Mouse (Mus musculus): Measurements from ENCODE around the gene Kazn. TPM values are rescaled to one million over a fixed set of nuclear protein-coding genes. Genes with fewer than 3 reads are reported as not detected.

Gene Kazn
- polyA plus RNA-seq, 1 experiment, result 80.2 TPM

DNA sequence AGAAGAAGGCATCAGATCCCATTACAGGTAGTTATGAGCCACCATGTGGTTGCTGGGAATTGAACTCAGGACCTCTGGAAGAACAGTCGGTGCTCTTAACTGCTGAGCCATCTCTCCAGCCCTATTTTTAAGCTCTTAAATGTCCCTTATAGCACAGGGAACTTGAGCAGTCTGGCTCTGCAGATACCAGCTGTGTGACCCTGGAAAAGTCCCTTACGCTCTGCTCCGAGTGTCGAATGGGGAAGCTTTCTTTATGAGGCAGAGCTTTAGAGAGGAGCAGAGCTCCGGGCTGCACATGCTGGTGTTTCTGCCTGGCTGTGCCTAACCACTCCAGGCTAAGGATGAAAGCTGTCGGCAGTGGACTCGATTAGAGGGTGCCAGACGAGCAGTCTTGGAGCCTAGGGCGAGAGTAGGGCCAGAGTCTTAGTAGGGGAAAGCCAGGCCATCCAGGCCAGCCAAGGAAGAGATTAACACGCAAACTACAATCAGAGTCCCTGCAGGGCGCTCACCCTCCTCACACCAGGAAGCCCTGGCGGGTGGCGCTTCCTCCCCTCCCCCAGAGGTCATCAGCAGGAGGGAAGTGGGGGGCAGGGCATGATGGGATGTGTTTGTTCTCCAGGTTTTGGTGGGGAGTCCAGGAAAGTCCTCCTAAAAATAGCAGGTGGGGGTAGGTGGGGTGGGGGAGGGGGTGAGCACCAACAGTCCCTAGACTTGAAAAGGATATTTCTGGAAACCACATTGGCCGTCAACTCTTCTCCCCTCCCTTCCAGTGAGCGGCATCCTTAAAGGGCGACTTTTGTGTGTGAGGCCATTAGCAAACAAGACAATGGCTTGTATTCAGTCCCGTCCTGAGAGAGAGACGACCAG is 73.1 kb downstream of the Kazn start:
- peak overlapping the region; percentile 98 for H3K27ac ChIP-seq (ENCODE audit: insufficient read depth, low read length)
- peaks cover 2% of the 10 kb centered on the region; the same call in 1 of the 2 replicates for H3K36me3 ChIP-seq (ENCODE audit: control insufficient read depth, insufficient read depth, low read length, poor library complexity, severe bottlenecking)
- peak overlapping the region; percentile 18 for H3K4me3 ChIP-seq (ENCODE audit: low read depth, low read length)
- H3K4me1 ChIP-seq (ENCODE audit: control insufficient read depth, insufficient read depth, low read length), result peaks cover 25% of the 10 kb centered on the region
- TF ChIP-seq CTCF (IDR thresholded peaks at IDR 0.05; ENCODE audit: low read depth, low read length) (no peak), EP300 (IDR thresholded peaks at IDR 0.05; ENCODE audit: insufficient read depth, low read depth, low read length) (peak; percentile 99)
- peak overlapping the region; percentile 57; the same call in 1 of the 2 replicates for H3K9ac ChIP-seq (ENCODE audit: low read depth, poor library complexity, severe bottlenecking)
- no peaks in the 10 kb centered on the region for H3K27me3 ChIP-seq (ENCODE audit: control insufficient read depth, insufficient read depth, low read length, poor library complexity, severe bottlenecking)
- H3K9me3 ChIP-seq (replicated peaks; ENCODE audit: control insufficient read depth, insufficient read depth, low read length, poor library complexity, severe bottlenecking), result no peaks in the 10 kb centered on the region

DNA sequence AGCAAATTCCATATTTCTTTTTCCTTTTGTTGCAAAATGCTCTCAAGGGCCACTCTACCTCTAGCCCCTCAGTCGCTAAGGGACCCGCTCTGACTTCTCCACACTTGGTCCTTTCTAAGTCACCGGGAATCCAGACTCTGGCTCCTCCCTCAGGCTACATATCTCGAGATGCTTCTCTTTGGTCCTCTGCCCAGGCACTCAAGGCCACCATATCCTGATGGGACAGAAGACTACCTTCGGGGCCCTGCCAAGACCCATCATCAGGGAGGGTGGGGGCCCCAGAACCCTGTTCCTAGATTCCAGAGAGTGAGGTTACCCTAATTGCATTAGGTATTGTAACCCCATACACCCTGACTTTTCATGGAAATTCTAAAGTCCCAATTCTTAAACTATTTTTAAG is 73.8 kb downstream of the Kazn start:
- Histone ChIP-seq H3K9ac (ENCODE audit: low read depth, poor library complexity, severe bottlenecking) (peak overlapping the region; percentile 27; the same call in 1 of the 2 replicates), H3K4me3 (ENCODE audit: low read depth, low read length) (no peak overlapping the region), H3K27me3 (ENCODE audit: control insufficient read depth, insufficient read depth, low read length, poor library complexity, severe bottlenecking) (no peaks in the 10 kb centered on the region), H3K36me3 (ENCODE audit: control insufficient read depth, insufficient read depth, low read length, poor library complexity, severe bottlenecking) (peaks cover 2% of the 10 kb centered on the region; the same call in 1 of the 2 replicates), H3K4me1 (ENCODE audit: control insufficient read depth, insufficient read depth, low read length) (peaks cover 23% of the 10 kb centered on the region), H3K9me3 (replicated peaks; ENCODE audit: control insufficient read depth, insufficient read depth, low read length, poor library complexity, severe bottlenecking) (no peaks in the 10 kb centered on the region), H3K27ac (ENCODE audit: insufficient read depth, low read length) (peak overlapping the region; percentile 66)
- no peak for TF ChIP-seq CTCF (IDR thresholded peaks at IDR 0.05; ENCODE audit: low read depth, low read length)
- no peak for TF ChIP-seq EP300 (IDR thresholded peaks at IDR 0.05; ENCODE audit: insufficient read depth, low read depth, low read length)
- TF ChIP-seq POLR2A (IDR thresholded peaks at IDR 0.05; ENCODE audit: insufficient read depth, low read length), result no peak

DNA sequence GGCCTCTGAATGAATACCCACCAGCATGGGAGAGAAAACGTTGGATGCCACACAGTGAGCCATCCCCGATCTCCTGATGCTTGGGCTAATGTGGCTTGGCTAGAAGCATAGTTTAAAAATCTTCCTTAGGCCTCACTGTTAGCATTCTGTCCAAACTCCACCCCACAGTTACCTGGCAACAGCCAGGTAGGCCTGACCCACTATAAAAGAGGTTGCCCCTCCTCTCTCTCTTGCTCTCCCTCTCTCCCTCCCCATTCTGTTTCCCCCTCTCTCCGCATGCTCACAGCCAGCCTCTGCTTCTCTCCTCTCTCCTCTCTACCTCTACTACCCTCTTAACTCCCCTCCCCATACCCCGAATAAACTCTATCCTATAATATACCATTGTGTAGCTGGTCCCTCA is 74.8 kb downstream of the Kazn start:
- Histone ChIP-seq H3K4me1 (ENCODE audit: control insufficient read depth, insufficient read depth, low read length) (peaks cover 23% of the 10 kb centered on the region), H3K9me3 (replicated peaks; ENCODE audit: control insufficient read depth, insufficient read depth, low read length, poor library complexity, severe bottlenecking) (no peaks in the 10 kb centered on the region), H3K4me3 (ENCODE audit: low read depth, low read length) (no peak overlapping the region), H3K36me3 (ENCODE audit: control insufficient read depth, insufficient read depth, low read length, poor library complexity, severe bottlenecking) (peaks cover 2% of the 10 kb centered on the region; the same call in 1 of the 2 replicates), H3K27me3 (ENCODE audit: control insufficient read depth, insufficient read depth, low read length, poor library complexity, severe bottlenecking) (no peaks in the 10 kb centered on the region), H3K9ac (ENCODE audit: low read depth, poor library complexity, severe bottlenecking) (0 out of 2 replicates have a peak overlapping the region, but pooled peaks have one; percentile 27), H3K27ac (ENCODE audit: insufficient read depth, low read length) (peak overlapping the region; percentile 57)
- TF ChIP-seq EP300 (IDR thresholded peaks at IDR 0.05; ENCODE audit: insufficient read depth, low read depth, low read length), result 0 out of 2 replicates have a peak, but pooled peaks have one; percentile 37
- TF ChIP-seq POLR2A (IDR thresholded peaks at IDR 0.05; ENCODE audit: insufficient read depth, low read length), result no peak

DNA sequence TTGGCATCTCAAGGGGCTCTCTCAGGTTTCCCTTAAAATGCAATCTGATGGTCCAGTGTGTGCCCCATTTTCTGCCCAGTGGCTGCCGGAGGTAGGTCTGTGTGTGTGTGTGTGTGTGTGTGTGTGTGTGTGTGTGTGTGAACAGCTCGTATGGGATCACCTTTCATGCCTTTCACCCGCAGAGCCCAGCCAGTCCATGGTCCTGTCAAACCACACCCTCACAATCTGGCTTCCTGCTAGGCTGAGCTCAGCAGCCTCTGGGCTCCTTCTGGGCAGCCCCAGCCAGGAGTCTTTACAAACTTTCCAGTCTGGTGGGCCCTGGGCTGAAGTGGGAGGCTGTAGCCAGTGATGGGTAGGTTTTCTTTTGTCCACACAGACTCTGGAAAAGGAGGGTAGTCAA is 75.3 kb downstream of the Kazn start:
- peak overlapping the region; percentile 57 for H3K27ac ChIP-seq (ENCODE audit: insufficient read depth, low read length)
- no peaks in the 10 kb centered on the region for H3K9me3 ChIP-seq (replicated peaks; ENCODE audit: control insufficient read depth, insufficient read depth, low read length, poor library complexity, severe bottlenecking)
- H3K36me3 ChIP-seq (ENCODE audit: control insufficient read depth, insufficient read depth, low read length, poor library complexity, severe bottlenecking), result peaks cover 2% of the 10 kb centered on the region; the same call in 1 of the 2 replicates
- peaks cover 19% of the 10 kb centered on the region for H3K4me1 ChIP-seq (ENCODE audit: control insufficient read depth, insufficient read depth, low read length)
- no peak overlapping the region for H3K9ac ChIP-seq (ENCODE audit: low read depth, poor library complexity, severe bottlenecking)
- no peaks in the 10 kb centered on the region for H3K27me3 ChIP-seq (ENCODE audit: control insufficient read depth, insufficient read depth, low read length, poor library complexity, severe bottlenecking)
- H3K4me3 ChIP-seq (ENCODE audit: low read depth, low read length), result no peak overlapping the region
- TF ChIP-seq EP300 (IDR thresholded peaks at IDR 0.05; ENCODE audit: insufficient read depth, low read depth, low read length), result no peak
- TF ChIP-seq CTCF (IDR thresholded peaks at IDR 0.05; ENCODE audit: low read depth, low read length), result no peak
- no peak for TF ChIP-seq POLR2A (IDR thresholded peaks at IDR 0.05; ENCODE audit: insufficient read depth, low read length)

DNA sequence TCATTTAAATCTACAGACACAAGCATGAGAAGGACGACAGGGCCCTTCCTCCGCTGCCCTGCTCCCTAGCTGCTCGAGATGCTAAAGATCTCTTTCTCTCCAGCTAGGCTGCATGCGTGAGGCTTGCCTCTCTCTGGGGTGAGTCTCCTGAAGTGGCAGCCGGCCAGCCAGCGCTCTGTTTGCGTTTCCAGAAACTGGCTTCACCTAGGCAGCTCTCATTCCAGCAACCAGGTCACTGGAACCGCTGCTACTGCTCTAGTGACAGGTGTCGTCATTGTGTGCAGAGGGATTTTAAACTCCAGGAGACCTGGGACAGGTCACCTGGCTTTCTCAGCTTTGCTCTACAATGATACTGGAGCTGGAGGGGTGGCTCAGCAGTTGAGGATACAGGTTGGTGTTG is 76.5 kb downstream of the Kazn start:
- Histone ChIP-seq H3K9me3 (replicated peaks; ENCODE audit: control insufficient read depth, insufficient read depth, low read length, poor library complexity, severe bottlenecking) (no peaks in the 10 kb centered on the region), H3K36me3 (ENCODE audit: control insufficient read depth, insufficient read depth, low read length, poor library complexity, severe bottlenecking) (peaks cover 4% of the 10 kb centered on the region), H3K27ac (ENCODE audit: insufficient read depth, low read length) (no peak overlapping the region), H3K4me1 (ENCODE audit: control insufficient read depth, insufficient read depth, low read length) (peaks cover 16% of the 10 kb centered on the region), H3K27me3 (ENCODE audit: control insufficient read depth, insufficient read depth, low read length, poor library complexity, severe bottlenecking) (no peaks in the 10 kb centered on the region), H3K9ac (ENCODE audit: low read depth, poor library complexity, severe bottlenecking) (no peak overlapping the region), H3K4me3 (ENCODE audit: low read depth, low read length) (no peak overlapping the region)
- TF ChIP-seq POLR2A (IDR thresholded peaks at IDR 0.05; ENCODE audit: insufficient read depth, low read length), result no peak
- TF ChIP-seq EP300 (IDR thresholded peaks at IDR 0.05; ENCODE audit: insufficient read depth, low read depth, low read length), result no peak
- no peak for TF ChIP-seq CTCF (IDR thresholded peaks at IDR 0.05; ENCODE audit: low read depth, low read length)

DNA sequence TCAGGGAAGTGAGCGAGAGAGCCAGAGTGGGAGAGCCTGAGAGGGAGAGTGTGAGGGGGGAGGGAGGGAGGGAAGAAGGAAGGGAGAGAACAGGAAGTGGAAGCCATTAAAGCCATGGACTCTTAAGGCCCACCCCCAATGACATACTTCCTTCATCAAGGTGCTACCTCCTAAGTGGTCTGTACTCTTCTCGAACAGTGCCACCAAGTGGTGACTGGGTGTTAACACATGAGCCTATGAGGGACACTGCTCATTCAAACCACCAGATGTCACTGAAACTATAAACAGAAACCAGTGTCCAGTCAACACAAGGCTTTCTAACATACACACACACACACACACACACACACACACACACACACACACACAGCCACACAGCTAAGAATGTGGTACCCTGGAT is 77.1 kb downstream of the Kazn start:
- no peak overlapping the region for H3K9ac ChIP-seq (ENCODE audit: low read depth, poor library complexity, severe bottlenecking)
- peaks cover 5% of the 10 kb centered on the region for H3K36me3 ChIP-seq (ENCODE audit: control insufficient read depth, insufficient read depth, low read length, poor library complexity, severe bottlenecking)
- H3K9me3 ChIP-seq (replicated peaks; ENCODE audit: control insufficient read depth, insufficient read depth, low read length, poor library complexity, severe bottlenecking), result no peaks in the 10 kb centered on the region
- H3K27me3 ChIP-seq (ENCODE audit: control insufficient read depth, insufficient read depth, low read length, poor library complexity, severe bottlenecking), result no peaks in the 10 kb centered on the region
- H3K4me3 ChIP-seq (ENCODE audit: low read depth, low read length), result no peak overlapping the region
- TF ChIP-seq CTCF (IDR thresholded peaks at IDR 0.05; ENCODE audit: low read depth, low read length) (peak; percentile 22), EP300 (IDR thresholded peaks at IDR 0.05; ENCODE audit: insufficient read depth, low read depth, low read length) (no peak)
- H3K27ac ChIP-seq (ENCODE audit: insufficient read depth, low read length), result no peak overlapping the region
- H3K4me1 ChIP-seq (ENCODE audit: control insufficient read depth, insufficient read depth, low read length), result peaks cover 16% of the 10 kb centered on the region

Measured in ES-Bruce4 (cell line).